Mouse (Mus musculus) forebrain, embryonic 13.5 days (tissue): ENCODE results near the gene Fcho1. TPM values are rescaled to one million over a fixed set of nuclear protein-coding genes. Genes with fewer than 3 reads are reported as not detected.
A peak's percentile ranks its signal among the peaks of the same experiment; 100 is the strongest.
"Not testable (repeated sequence)": the region's sequence is repeated elsewhere in the genome, so short reads cannot be mapped to it uniquely, and the experiment has no call there.

Experiments used
- ATAC-seq: fragments of 200-750 bp; cut with Nextera tagmentation; 2 replicates; pipeline ENCODE4 v1.8.0; 2017
- H3K27ac ChIP-seq: fragments of 300-500 bp; sonication (generic); 2 replicates; pipeline ENCODE4 v1.5.1; 2015; ENCODE audit warnings: inconsistent platforms, mild to moderate bottlenecking, moderate library complexity
- H3K27me3 ChIP-seq: fragments of 300-500 bp; sonication (generic); 2 replicates; pipeline ENCODE4 v1.6.1; 2015; ENCODE audit warnings: mild to moderate bottlenecking, inconsistent platforms
- H3K36me3 ChIP-seq: fragments of 300-500 bp; sonication (generic); 2 replicates; pipeline ENCODE4 v1.6.1; 2015; ENCODE audit warnings: mild to moderate bottlenecking, inconsistent platforms; ENCODE audit not compliant: poor library complexity, severe bottlenecking
- H3K4me1 ChIP-seq: fragments of 300-500 bp; sonication (generic); 2 replicates; pipeline ENCODE4 v1.6.1; 2015; ENCODE audit warnings: inconsistent platforms
- H3K4me2 ChIP-seq: fragments of 300-500 bp; sonication (generic); 2 replicates; pipeline ENCODE4 v1.6.1; 2015; ENCODE audit warnings: inconsistent platforms, mild to moderate bottlenecking, moderate library complexity
- H3K4me3 ChIP-seq: fragments of 300-500 bp; sonication (generic); 2 replicates; pipeline ENCODE4 v1.5.1; 2015; ENCODE audit warnings: mild to moderate bottlenecking, inconsistent platforms
- H3K9ac ChIP-seq: fragments of 300-500 bp; sonication (generic); 2 replicates; pipeline ENCODE4 v1.6.1; 2015; ENCODE audit warnings: mild to moderate bottlenecking, inconsistent platforms
- H3K9me3 ChIP-seq: fragments of 300-500 bp; sonication (generic); replicated peaks from 2 replicates; pipeline ENCODE4 v1.6.1; 2016; ENCODE audit warnings: inconsistent platforms
- WGBS: fragments of 180-500 bp; shearing (Covaris S2); methylation state at CpG from one replicate; pipeline ENCODE4 v1.1.7; 2015; 5-methylcytosine and 5-hydroxymethylcytosine counted together
- polyA plus RNA-seq: library from polyadenylated mRNA; unstranded; fragments of >200 nt; fragmentation: Nextera tagmentation; extraction: Ambion mirVana; gene quantifications from 2 replicates; pipeline ENCODE4 v1.2.1, GENCODE M21; 2015

Fcho1 gene
- polyA plus RNA-seq, 1 experiment from 2014 or later, result 39.6 TPM

GRCm38 (mm10) chr8:71716561-71717053, 8.9 kb downstream of the Fcho1 start:
- no peaks in the 10 kb centered on the region for H3K27me3 ChIP-seq
- H3K9ac ChIP-seq, result no peak overlapping the region
- no peaks in the 10 kb centered on the region for H3K9me3 ChIP-seq
- peaks cover 57% of the 10 kb centered on the region for H3K36me3 ChIP-seq
- 89% methylated on average over 13 of the region's 13 CpGs for WGBS
- no peak overlapping the region for H3K4me2 ChIP-seq
- no peak for ATAC-seq
- peaks cover 36% of the 10 kb centered on the region for H3K4me1 ChIP-seq
- no peak overlapping the region for H3K27ac ChIP-seq
- no peak overlapping the region for H3K4me3 ChIP-seq

- Histone ChIP-seq H3K27ac (no peak overlapping the region; the same call in 1 of the 2 replicates), H3K4me1 (peaks cover 25% of the 10 kb centered on the region), H3K9me3 (no peaks in the 10 kb centered on the region), H3K4me2 (no peak overlapping the region), H3K36me3 (peaks cover 58% of the 10 kb centered on the region), H3K27me3 (no peaks in the 10 kb centered on the region), H3K9ac (no peak overlapping the region), H3K4me3 (no peak overlapping the region)
- WGBS, result 59% methylated on average over 8 of the region's 8 CpGs
- ATAC-seq, result no peak
Measured at GRCm38 (mm10) chr8:71715531-71715930, 10.0 kb downstream of the Fcho1 start.

- no peak for ATAC-seq
- peaks cover 8% of the 10 kb centered on the region for H3K4me1 ChIP-seq
- no peak overlapping the region for H3K4me2 ChIP-seq
- no peak overlapping the region for H3K9ac ChIP-seq
- no peak overlapping the region for H3K27ac ChIP-seq
- peaks cover 23% of the 10 kb centered on the region for H3K27me3 ChIP-seq
- WGBS, result 82% methylated on average over 2 of the region's 2 CpGs
- H3K9me3 ChIP-seq, result no peaks in the 10 kb centered on the region
- H3K36me3 ChIP-seq, result peaks cover 41% of the 10 kb centered on the region
- no peak overlapping the region for H3K4me3 ChIP-seq
Measured at GRCm38 (mm10) chr8:71711574-71711973, 13.9 kb downstream of the Fcho1 start.

- peak overlapping the region; percentile 30; the same call in 1 of the 2 replicates for H3K9ac ChIP-seq
- peaks cover 8% of the 10 kb centered on the region for H3K4me1 ChIP-seq
- H3K27me3 ChIP-seq, result peaks cover 28% of the 10 kb centered on the region
- WGBS, result 23% methylated on average over 25 of the region's 25 CpGs
- H3K36me3 ChIP-seq, result peaks cover 27% of the 10 kb centered on the region
- H3K4me3 ChIP-seq, result 0 out of 2 replicates have a peak overlapping the region, but pooled peaks have one; percentile 17
- no peaks in the 10 kb centered on the region for H3K9me3 ChIP-seq
- H3K27ac ChIP-seq, result no peak overlapping the region
- ATAC-seq, result peak; percentile 78
- H3K4me2 ChIP-seq, result peak overlapping the region; percentile 49
Measured at GRCm38 (mm10) chr8:71709800-71710446, 15.6 kb downstream of the Fcho1 start.

- peaks cover 21% of the 10 kb centered on the region for H3K36me3 ChIP-seq
- H3K9ac ChIP-seq, result no peak overlapping the region
- H3K4me3 ChIP-seq, result no peak overlapping the region
- peak overlapping the region; percentile 49 for H3K4me2 ChIP-seq
- H3K9me3 ChIP-seq, result no peaks in the 10 kb centered on the region
- ATAC-seq, result peak; percentile 11
- H3K27me3 ChIP-seq, result peaks cover 34% of the 10 kb centered on the region
- WGBS, result 38% methylated on average over 25 of the region's 25 CpGs
- H3K27ac ChIP-seq, result no peak overlapping the region
- H3K4me1 ChIP-seq, result peaks cover 8% of the 10 kb centered on the region
Measured at GRCm38 (mm10) chr8:71709134-71709799, 16.2 kb downstream of the Fcho1 start.

- Histone ChIP-seq H3K4me1 (peaks cover 8% of the 10 kb centered on the region), H3K9me3 (no peaks in the 10 kb centered on the region), H3K4me3 (no peak overlapping the region), H3K27ac (no peak overlapping the region), H3K4me2 (no peak overlapping the region), H3K36me3 (peaks cover 12% of the 10 kb centered on the region), H3K27me3 (peaks cover 47% of the 10 kb centered on the region), H3K9ac (no peak overlapping the region)
- 36% methylated on average over 8 of the region's 8 CpGs for WGBS
- ATAC-seq, result no peak
Measured at GRCm38 (mm10) chr8:71707874-71708273, 17.6 kb downstream of the Fcho1 start.

- not testable (repeated sequence) for H3K4me1 ChIP-seq, H3K9me3 ChIP-seq, H3K27ac ChIP-seq, ATAC-seq, H3K9ac ChIP-seq, H3K36me3 ChIP-seq, H3K4me2 ChIP-seq, H3K4me3 ChIP-seq
- peaks cover 79% of the 10 kb centered on the region for H3K27me3 ChIP-seq
Measured at GRCm38 (mm10) chr8:71703400-71703799, 22.1 kb downstream of the Fcho1 start.

- H3K27me3 ChIP-seq, result peaks cover 78% of the 10 kb centered on the region
- no peaks in the 10 kb centered on the region for H3K9me3 ChIP-seq
- no peak overlapping the region for H3K4me3 ChIP-seq
- 0 out of 2 replicates have a peak, but pooled peaks cover 8% of the 10 kb centered on the region for H3K4me1 ChIP-seq
- no peak overlapping the region for H3K27ac ChIP-seq
- 89% methylated on average over 3 of the region's 3 CpGs for WGBS
- H3K4me2 ChIP-seq, result no peak overlapping the region
- H3K36me3 ChIP-seq, result no peaks in the 10 kb centered on the region
- ATAC-seq, result no peak
- H3K9ac ChIP-seq, result no peak overlapping the region
Measured at GRCm38 (mm10) chr8:71702923-71703322, 22.6 kb downstream of the Fcho1 start.

- H3K4me2 ChIP-seq, result no peak overlapping the region
- 40% methylated on average over 4 of the region's 4 CpGs for WGBS
- no peak overlapping the region for H3K4me3 ChIP-seq
- H3K27ac ChIP-seq, result no peak overlapping the region
- 0 out of 2 replicates have a peak, but pooled peaks cover 8% of the 10 kb centered on the region for H3K4me1 ChIP-seq
- no peak overlapping the region for H3K9ac ChIP-seq
- no peaks in the 10 kb centered on the region for H3K9me3 ChIP-seq
- H3K36me3 ChIP-seq, result no peaks in the 10 kb centered on the region
- peaks cover 77% of the 10 kb centered on the region for H3K27me3 ChIP-seq
- no peak for ATAC-seq
Measured at GRCm38 (mm10) chr8:71702087-71702432, 23.5 kb downstream of the Fcho1 start.

- Histone ChIP-seq H3K9me3 (no peaks in the 10 kb centered on the region), H3K27me3 (peaks cover 82% of the 10 kb centered on the region), H3K27ac (no peak within 1 kb of the TSS), H3K4me1 (0 out of 2 replicates have a peak, but pooled peaks cover 8% of the 10 kb centered on the region), H3K9ac (no peak within 1 kb of the TSS), H3K4me2 (peak within 1 kb of the TSS; percentile 2; the same call in 1 of the 2 replicates), H3K4me3 (no peak within 1 kb of the TSS), H3K36me3 (no peaks in the 10 kb centered on the region)
- WGBS, result 18% methylated on average over 32 of the region's 34 CpGs
- no peak for ATAC-seq
Measured at GRCm38 (mm10) chr8:71701414-71702086, 24.0 kb downstream of the Fcho1 start, which contains the start of gene B3gnt3. Gene B3gnt3 (minus strand): TSS chr8:71701789.

- H3K27ac ChIP-seq, result no peak overlapping the region
- H3K36me3 ChIP-seq, result no peaks in the 10 kb centered on the region
- H3K9ac ChIP-seq, result no peak overlapping the region
- no peak overlapping the region for H3K4me3 ChIP-seq
- 10% methylated on average over 29 of the region's 29 CpGs for WGBS
- H3K4me2 ChIP-seq, result peak overlapping the region; percentile 2; the same call in 1 of the 2 replicates
- no peak for ATAC-seq
- H3K27me3 ChIP-seq, result peaks cover 86% of the 10 kb centered on the region
- no peaks in the 10 kb centered on the region for H3K9me3 ChIP-seq
- 0 out of 2 replicates have a peak, but pooled peaks cover 8% of the 10 kb centered on the region for H3K4me1 ChIP-seq
Measured at GRCm38 (mm10) chr8:71700493-71701269, 24.8 kb downstream of the Fcho1 start.
